Mouse (Mus musculus) frontal cortex, adult 2 months (tissue): ENCODE data around the gene Pkhd1. TPM values are rescaled to one million over a fixed set of nuclear protein-coding genes. Genes with fewer than 3 reads are reported as not detected.

ENCODE experiments used
- DNase-seq, 2 experiments: peaks; one replicate each; pipeline ENCODE4 v3.0.0; 2022; ENCODE audit warnings: low spot score in 1 of 2; ENCODE audit errors: extremely low spot score in 1 of 2
- polyA plus RNA-seq: library from polyadenylated mRNA; depleted of rRNA; stranded (reverse); fragments of >200 nt; gene quantifications from 2 replicates; pipeline ENCODE4 v1.2.3, GENCODE M21; 2012; rRNA removed

The Pkhd1 gene
- polyA plus RNA-seq, 1 experiment = 0.02 TPM

- no peak for DNase-seq
These were observed 599.5 kb downstream of the Pkhd1 start for GRCm38 (mm10) chr1:20018198-20018925.

GRCm38 (mm10) chr1:20017619-20018018, 600.2 kb downstream of the Pkhd1 start:
- DNase-seq = no peak

Other genes with a start within 250 kb of the Pkhd1 start
- not detected in 2 replicates for gene Il17a, start 112.8 kb upstream of the Pkhd1 start, polyA plus RNA-seq
- not detected in 2 replicates for gene Il17f, start 172.6 kb upstream of the Pkhd1 start, polyA plus RNA-seq
- gene Mcm3, start 202.2 kb upstream of the Pkhd1 start, polyA plus RNA-seq = 2.1 and 3.3 TPM in 2 replicates